Mouse (Mus musculus) hindbrain, embryonic 13.5 days (tissue): Measurements from ENCODE around the gene Zfp414. TPM values are rescaled to one million over a fixed set of nuclear protein-coding genes. Genes with fewer than 3 reads are reported as not detected.
"Not testable (repeated sequence)": the region's sequence is repeated elsewhere in the genome, so short reads cannot be mapped to it uniquely, and the experiment has no call there.

Experiments
- ATAC-seq: fragments of 200-750 bp; cut with Nextera tagmentation; 2 replicates; pipeline ENCODE4 v1.8.0; 2017; ENCODE audit warnings: moderate TSS enrichment; ENCODE audit not compliant: low FRiP score
- H3K27ac ChIP-seq: fragments of 300-500 bp; sonication (generic); 2 replicates; pipeline ENCODE4 v1.5.1; 2015; ENCODE audit warnings: inconsistent platforms, mild to moderate bottlenecking, moderate library complexity
- H3K27me3 ChIP-seq: fragments of 300-500 bp; sonication (generic); 2 replicates; pipeline ENCODE4 v1.6.1; 2015; ENCODE audit warnings: mild to moderate bottlenecking, inconsistent platforms
- H3K36me3 ChIP-seq: fragments of 300-500 bp; sonication (generic); 2 replicates; pipeline ENCODE4 v1.6.1; 2015; ENCODE audit warnings: mild to moderate bottlenecking, inconsistent platforms
- H3K4me1 ChIP-seq: fragments of 300-500 bp; sonication (generic); replicated peaks from 2 replicates; pipeline ENCODE4 v1.6.1; 2015; ENCODE audit warnings: inconsistent platforms
- H3K4me2 ChIP-seq: fragments of 300-500 bp; sonication (generic); 2 replicates; pipeline ENCODE4 v1.6.1; 2015; ENCODE audit warnings: inconsistent platforms, mild to moderate bottlenecking, moderate library complexity
- H3K4me3 ChIP-seq: fragments of 300-500 bp; sonication (generic); 2 replicates; pipeline ENCODE4 v1.5.1; 2015; ENCODE audit warnings: mild to moderate bottlenecking, inconsistent platforms
- H3K9ac ChIP-seq: fragments of 300-500 bp; sonication (generic); 2 replicates; pipeline ENCODE4 v1.6.1; 2015; ENCODE audit warnings: mild to moderate bottlenecking, inconsistent platforms
- H3K9me3 ChIP-seq: fragments of 300-500 bp; sonication (generic); 2 replicates; pipeline ENCODE4 v1.6.1; 2016; ENCODE audit warnings: inconsistent platforms
- WGBS: fragments of 180-500 bp; shearing (Covaris S2); methylation state at CpG from one replicate; pipeline ENCODE4 v1.1.7; 2015; 5-methylcytosine and 5-hydroxymethylcytosine counted together
- polyA plus RNA-seq: library from polyadenylated mRNA; unstranded; fragments of >200 nt; fragmentation: Nextera tagmentation; extraction: Ambion mirVana; gene quantifications from 2 replicates; pipeline ENCODE4 v1.2.1, GENCODE M21; 2015

Zfp414 gene
- 68.9 and 70.0 TPM in 2 replicates for polyA plus RNA-seq

DNA sequence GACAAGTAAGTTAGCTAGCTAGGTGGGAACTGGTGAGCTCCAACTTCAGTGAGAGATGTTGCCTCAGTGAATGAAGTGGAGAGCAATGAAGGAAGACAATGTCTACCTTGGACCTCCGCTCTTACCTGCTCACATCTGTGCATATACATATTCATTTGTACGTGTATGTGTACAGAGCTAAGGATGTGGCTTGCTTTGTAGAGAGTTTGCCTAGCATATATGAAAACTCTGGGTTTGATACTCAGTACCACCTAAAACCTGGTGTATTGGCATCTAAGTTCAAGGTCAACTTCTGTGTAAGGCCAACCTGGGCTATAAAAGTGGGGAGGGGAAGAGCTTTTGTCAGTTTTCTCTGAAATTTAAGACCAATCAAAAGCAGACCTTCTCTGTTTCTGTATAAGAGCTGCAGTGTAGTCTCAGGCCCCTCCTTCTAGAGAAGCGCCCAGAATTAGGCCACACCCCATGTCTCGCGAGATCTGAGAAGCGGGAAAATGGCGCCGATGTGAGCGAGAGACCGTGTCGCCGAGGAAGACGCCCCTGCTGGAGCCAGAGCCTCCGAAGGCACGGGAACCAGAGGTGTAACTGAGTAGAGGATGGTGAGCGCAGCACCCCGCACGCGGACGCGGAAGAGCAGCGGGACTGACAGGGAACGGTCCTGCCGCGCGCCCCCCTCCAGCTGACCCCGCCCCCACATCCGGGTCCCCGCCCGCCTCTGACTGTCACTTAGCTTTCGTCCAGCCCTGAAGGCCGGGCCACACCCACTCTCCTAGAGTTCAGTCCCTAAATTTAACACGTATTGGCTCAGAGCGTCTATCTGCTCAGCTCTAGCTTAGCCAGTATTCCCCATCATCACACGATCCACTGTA lies at the start of gene Zfp414:
TSS of gene Zfp414 (plus strand) at position 470 of the 866 bp plus-strand sequence.
- Histone ChIP-seq H3K36me3 (peaks cover 25% of the 10 kb centered on the region), H3K4me1 (peaks cover 34% of the 10 kb centered on the region), H3K4me2 (peak within 1 kb of the TSS; percentile 77), H3K4me3 (peak within 1 kb of the TSS; percentile 68), H3K9ac (peak within 1 kb of the TSS; percentile 86), H3K27me3 (no peaks in the 10 kb centered on the region), H3K27ac (peak within 1 kb of the TSS; percentile 99), H3K9me3 (no peaks in the 10 kb centered on the region)
- 3% methylated on average over 35 of the region's 35 CpGs for WGBS
- ATAC-seq, result peak; percentile 95

DNA sequence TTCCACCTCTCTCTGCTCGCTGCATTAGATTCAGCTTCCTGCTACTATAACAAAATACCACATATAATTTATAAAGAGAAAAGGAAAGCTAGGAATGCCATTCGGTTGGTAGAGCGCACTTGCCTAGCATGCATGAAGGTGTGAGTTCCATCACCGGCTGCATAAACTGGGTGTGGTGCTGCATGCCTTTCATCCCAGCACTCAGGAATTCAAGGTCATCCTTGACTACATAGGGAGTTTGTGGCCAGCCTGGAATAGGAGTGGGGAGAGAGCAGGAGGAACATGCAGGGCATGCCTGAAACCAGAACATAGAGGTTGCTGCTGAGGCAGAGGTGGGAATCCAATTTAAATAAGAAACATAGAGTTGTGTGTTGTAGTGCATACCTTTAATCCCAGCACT lies 44.8 kb upstream of the Zfp414 start:
- no peaks in the 10 kb centered on the region for H3K36me3 ChIP-seq
- no peak overlapping the region for H3K4me3 ChIP-seq
- H3K27ac ChIP-seq, result no peak overlapping the region
- H3K4me2 ChIP-seq, result no peak overlapping the region
- H3K27me3 ChIP-seq, result no peaks in the 10 kb centered on the region
- H3K9ac ChIP-seq, result no peak overlapping the region
- no peaks in the 10 kb centered on the region for H3K9me3 ChIP-seq
- H3K4me1 ChIP-seq, result no peaks in the 10 kb centered on the region
- 88% methylated on average over 4 of the region's 4 CpGs for WGBS
- no peak for ATAC-seq

DNA sequence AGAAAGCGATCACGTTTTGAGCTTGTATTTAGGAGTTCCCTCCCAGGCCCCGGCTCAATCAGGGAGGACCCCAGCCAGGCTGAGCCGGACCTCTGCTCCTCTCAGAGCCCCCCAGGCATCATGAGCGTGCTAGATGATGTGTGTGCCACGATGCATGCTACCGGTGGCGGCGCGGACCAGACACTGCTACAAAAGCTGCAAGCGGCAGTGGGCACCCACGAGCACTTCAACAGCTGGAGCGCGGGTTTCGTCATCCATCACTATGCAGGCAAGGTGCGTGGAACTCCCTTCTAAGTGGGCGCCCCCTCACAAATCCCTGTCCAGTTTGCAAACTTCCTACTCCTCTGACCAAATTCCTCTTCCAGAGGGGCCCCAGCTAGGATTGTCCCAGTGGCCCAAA lies 42.9 kb upstream of the Zfp414 start:
- Histone ChIP-seq H3K4me3 (no peak overlapping the region), H3K4me2 (no peak overlapping the region), H3K4me1 (no peaks in the 10 kb centered on the region), H3K27ac (no peak overlapping the region), H3K9ac (no peak overlapping the region), H3K36me3 (no peaks in the 10 kb centered on the region), H3K9me3 (no peaks in the 10 kb centered on the region), H3K27me3 (no peaks in the 10 kb centered on the region)
- ATAC-seq, result no peak
- WGBS, result 75% methylated on average over 17 of the region's 17 CpGs

DNA sequence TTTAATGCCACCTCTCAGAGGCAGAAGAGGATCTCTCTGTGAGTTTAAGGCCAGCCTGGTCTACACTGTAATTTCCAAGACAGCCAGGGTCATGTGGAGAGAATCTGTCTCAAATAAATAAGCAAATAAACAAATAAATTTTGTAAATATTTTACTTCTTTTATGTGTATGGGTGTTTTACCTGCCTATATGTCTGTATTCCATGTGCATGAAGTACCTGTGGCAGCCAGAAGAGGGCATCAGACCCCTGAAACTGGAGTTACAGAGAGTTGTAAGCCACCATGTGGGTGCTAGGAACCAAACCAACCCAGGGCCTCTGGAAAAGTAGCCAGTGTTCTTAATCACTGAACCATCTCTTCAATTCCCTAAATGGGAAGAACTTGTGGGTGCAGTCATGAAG lies 31.6 kb upstream of the Zfp414 start:
- Histone ChIP-seq H3K9me3 (peaks cover 4% of the 10 kb centered on the region; the same call in 1 of the 2 replicates), H3K4me2 (no peak overlapping the region), H3K4me3 (no peak overlapping the region), H3K4me1 (no peaks in the 10 kb centered on the region), H3K9ac (no peak overlapping the region), H3K27ac (no peak overlapping the region), H3K27me3 (no peaks in the 10 kb centered on the region), H3K36me3 (no peaks in the 10 kb centered on the region)
- no peak for ATAC-seq

DNA sequence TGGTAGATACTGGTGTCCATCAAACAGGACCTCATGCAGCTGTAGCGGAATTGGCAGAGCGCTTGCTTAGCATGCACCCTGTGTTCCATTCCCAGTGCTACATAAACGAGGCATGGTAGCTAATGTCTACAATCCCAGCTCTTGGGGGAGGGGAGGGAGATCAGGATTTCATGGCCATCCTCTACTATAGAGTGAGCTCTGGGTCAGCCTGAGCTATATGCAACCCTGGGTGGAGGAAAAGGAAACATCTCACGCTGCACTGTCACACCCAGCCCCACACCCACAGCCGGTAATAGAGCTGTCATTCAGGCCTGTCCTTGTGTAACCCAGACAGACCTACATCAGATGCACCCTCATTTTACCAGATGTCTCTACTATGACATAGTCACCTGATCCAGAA lies 30.4 kb upstream of the Zfp414 start:
- Histone ChIP-seq H3K27me3 (no peaks in the 10 kb centered on the region), H3K9me3 (peaks cover 4% of the 10 kb centered on the region; the same call in 1 of the 2 replicates), H3K9ac (no peak overlapping the region), H3K4me1 (no peaks in the 10 kb centered on the region), H3K36me3 (no peaks in the 10 kb centered on the region), H3K4me3 (no peak overlapping the region), H3K27ac (no peak overlapping the region), H3K4me2 (no peak overlapping the region)
- no peak for ATAC-seq
- 92% methylated on average over 5 of the region's 5 CpGs for WGBS

DNA sequence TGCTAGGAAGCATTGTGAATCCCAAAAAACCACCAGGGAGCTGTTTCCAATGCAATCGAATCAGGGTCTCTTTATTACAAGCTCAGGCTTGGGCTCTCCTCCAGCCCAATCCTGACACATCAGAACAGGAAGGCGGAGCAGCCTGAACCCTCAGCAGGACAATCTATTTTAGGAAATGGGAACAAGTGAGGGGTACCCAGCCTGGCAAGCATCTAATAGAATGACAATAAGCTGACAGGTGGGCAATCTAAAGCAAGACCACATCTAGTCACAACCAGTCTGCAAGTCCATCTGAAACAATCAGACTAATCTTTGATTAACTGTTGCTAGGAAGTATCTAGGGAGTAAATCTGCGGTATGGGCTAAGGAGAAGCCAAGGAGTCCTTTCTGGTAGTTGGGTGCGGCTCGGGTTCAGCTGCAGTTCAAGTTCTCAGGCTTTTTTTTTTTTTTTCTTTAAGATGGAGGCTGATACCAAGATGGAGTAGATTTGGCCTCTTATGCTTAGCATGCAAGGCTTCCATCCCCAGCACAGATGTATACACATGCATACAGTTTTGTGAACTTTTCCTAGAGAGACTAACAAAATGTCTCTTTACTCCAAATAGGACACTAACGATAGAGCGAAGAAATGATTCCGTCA lies 28.9 kb upstream of the Zfp414 start:
- 94% methylated on average over 8 of the region's 8 CpGs for WGBS

DNA sequence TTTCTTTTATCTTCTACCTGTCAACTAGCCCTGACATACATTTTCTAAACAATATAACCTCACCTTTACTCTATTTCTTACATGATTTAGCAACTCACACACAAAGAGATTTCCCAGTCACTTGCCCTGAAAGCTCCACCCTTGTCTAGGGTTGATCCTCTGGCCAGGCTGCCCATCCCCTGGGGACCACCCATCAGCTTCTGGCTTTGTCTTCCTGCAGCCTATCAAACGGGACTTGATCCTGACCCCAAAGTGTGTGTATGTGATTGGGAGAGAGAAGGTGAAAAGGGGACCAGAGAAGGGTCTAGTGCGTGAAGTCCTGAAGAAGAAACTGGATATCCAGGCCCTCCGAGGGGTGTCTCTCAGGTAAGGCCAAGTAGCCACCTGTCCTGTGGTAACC lies 28.1 kb upstream of the Zfp414 start:
- Histone ChIP-seq H3K36me3 (no peaks in the 10 kb centered on the region), H3K4me2 (no peak overlapping the region)
- WGBS, result 76% methylated on average over 3 of the region's 3 CpGs

More for the DNA sequence above, 28.9 kb upstream of the Zfp414 start:
- ATAC-seq, result no peak
- Histone ChIP-seq H3K4me3 (no peak overlapping the region), H3K27ac (no peak overlapping the region), H3K4me1 (no peaks in the 10 kb centered on the region), H3K27me3 (no peaks in the 10 kb centered on the region), H3K4me2 (no peak overlapping the region), H3K9me3 (peaks cover 4% of the 10 kb centered on the region; the same call in 1 of the 2 replicates), H3K36me3 (no peaks in the 10 kb centered on the region), H3K9ac (no peak overlapping the region)

DNA sequence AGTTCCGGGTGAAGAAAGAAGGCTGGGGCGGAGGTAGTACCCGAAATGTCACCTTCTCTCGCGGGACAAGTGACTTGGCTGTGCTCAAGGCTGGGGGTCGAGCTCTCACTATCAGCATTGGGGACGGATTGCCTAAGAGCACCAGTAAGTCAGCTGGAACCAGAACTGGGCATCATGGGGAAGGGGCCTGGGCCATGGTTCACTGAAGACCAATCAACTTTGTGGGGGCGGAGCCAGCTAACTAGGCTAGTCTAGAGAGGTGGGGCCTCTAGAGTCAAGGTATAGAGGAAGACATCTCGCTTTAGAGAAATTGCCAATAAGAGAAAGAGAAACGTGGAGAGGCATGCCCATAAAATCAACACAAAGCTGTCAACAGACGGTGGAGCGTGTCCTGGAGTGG lies 26.9 kb upstream of the Zfp414 start:
- H3K4me2 ChIP-seq, result no peak overlapping the region
- H3K9ac ChIP-seq, result no peak overlapping the region
- no peak overlapping the region for H3K27ac ChIP-seq
- H3K4me3 ChIP-seq, result no peak overlapping the region
- H3K4me1 ChIP-seq, result no peaks in the 10 kb centered on the region
- H3K9me3 ChIP-seq, result peaks cover 4% of the 10 kb centered on the region; the same call in 1 of the 2 replicates
- WGBS, result 88% methylated on average over 12 of the region's 12 CpGs
- H3K36me3 ChIP-seq, result no peaks in the 10 kb centered on the region
- no peaks in the 10 kb centered on the region for H3K27me3 ChIP-seq
- ATAC-seq, result no peak

More for the DNA sequence above, 28.1 kb upstream of the Zfp414 start:
- Histone ChIP-seq H3K4me1 (no peaks in the 10 kb centered on the region), H3K9me3 (peaks cover 4% of the 10 kb centered on the region; the same call in 1 of the 2 replicates), H3K27ac (no peak overlapping the region), H3K27me3 (no peaks in the 10 kb centered on the region), H3K4me3 (no peak overlapping the region), H3K9ac (no peak overlapping the region)
- ATAC-seq, result no peak

DNA sequence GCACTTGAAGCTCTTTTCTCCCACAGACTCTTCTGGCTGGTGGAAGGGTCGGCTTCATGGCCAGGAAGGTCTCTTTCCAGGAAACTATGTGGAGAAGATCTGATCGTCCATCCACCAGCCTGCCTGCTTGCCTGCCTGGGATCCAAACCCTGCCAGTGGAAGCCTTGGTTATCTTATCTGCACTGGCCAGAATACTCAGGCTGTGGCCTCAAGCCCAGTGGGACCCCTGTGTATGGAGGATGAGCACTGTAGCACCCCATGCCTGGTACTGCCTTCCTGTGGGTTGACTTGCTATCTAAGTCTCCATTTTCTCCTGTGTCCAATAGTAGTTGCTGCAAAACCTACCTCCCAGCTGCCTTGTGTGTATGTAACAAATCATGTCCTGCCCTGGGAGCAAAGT lies 21.6 kb upstream of the Zfp414 start:
- 92% methylated on average over 2 of the region's 2 CpGs for WGBS
- Histone ChIP-seq H3K4me3 (no peak overlapping the region), H3K9ac (no peak overlapping the region), H3K27me3 (no peaks in the 10 kb centered on the region), H3K4me2 (no peak overlapping the region), H3K27ac (no peak overlapping the region), H3K4me1 (no peaks in the 10 kb centered on the region), H3K9me3 (no peaks in the 10 kb centered on the region), H3K36me3 (no peaks in the 10 kb centered on the region)
- no peak for ATAC-seq

DNA sequence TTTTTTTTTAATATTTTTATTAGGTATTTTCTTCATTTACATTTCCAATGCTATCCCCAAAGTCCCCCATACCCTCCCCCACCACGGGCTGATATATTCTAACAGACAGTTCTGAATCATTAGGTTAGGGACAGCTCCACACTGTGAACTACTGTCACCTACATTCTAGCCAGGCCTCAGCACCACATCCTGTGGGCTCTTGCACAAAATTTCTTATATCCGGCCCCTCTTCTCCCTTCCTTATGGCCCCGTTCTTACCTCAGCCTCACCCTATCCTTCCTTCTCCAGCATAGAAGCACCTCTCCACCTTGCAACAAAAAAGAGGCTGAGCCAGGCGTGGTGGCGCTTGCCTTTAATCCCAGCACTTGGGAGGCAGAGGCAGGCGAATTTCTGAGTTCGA lies 18.3 kb upstream of the Zfp414 start:
- H3K27ac ChIP-seq, result no peak overlapping the region
- H3K27me3 ChIP-seq, result no peaks in the 10 kb centered on the region
- no peaks in the 10 kb centered on the region for H3K36me3 ChIP-seq
- H3K4me3 ChIP-seq, result no peak overlapping the region
- no peaks in the 10 kb centered on the region for H3K9me3 ChIP-seq
- H3K9ac ChIP-seq, result no peak overlapping the region
- H3K4me2 ChIP-seq, result no peak overlapping the region
- no peak for ATAC-seq
- no peaks in the 10 kb centered on the region for H3K4me1 ChIP-seq
- WGBS, result 85% methylated on average over 7 of the region's 7 CpGs

DNA sequence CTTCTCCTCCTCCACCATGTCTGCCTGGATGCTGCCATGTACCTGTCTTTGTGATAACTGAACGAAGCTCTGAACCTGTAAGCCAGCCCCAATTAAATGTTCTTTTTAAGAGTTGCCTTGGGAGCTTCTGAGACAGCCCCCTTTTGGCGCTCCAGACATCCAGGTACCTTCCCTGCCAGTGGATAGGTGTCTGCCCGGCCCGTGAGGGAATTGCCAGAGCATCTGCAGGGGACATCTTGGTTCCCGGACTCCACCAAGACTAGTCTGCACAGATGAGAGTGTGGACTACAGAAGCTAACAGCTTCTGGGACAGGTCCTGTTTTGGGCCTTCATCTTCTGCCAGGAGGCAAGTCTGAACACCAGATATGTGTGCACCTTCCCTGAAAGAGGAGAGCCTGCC lies 15.2 kb upstream of the Zfp414 start:
- not testable (repeated sequence) for H3K9ac ChIP-seq, ATAC-seq, H3K36me3 ChIP-seq, H3K27me3 ChIP-seq, H3K27ac ChIP-seq, H3K4me2 ChIP-seq, H3K4me3 ChIP-seq, H3K4me1 ChIP-seq, H3K9me3 ChIP-seq
- WGBS, result 89% methylated on average over 5 of the region's 5 CpGs

DNA sequence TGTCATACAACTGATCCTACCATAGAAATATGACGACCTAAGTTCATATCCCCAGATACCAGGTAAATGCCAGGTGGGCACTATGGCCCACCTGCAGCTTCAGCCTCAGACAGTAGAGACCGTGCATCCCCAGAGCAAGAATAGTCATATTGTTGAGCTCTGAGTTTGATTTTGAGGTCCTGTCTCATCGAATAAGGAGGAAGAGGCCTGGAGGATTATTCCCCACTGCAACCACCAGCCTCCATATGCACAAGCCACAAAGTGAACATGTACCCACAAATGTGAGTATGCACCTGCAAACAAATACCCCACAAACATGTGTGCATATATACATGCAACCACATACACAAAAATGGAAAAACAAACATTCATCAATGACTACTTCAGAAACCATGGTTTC lies 1.6 kb upstream of the Zfp414 start:
- no peak overlapping the region for H3K4me3 ChIP-seq
- 98% methylated on average over 3 of the region's 3 CpGs for WGBS
- ATAC-seq, result no peak
- peaks cover 34% of the 10 kb centered on the region for H3K4me1 ChIP-seq
- H3K36me3 ChIP-seq, result peaks cover 18% of the 10 kb centered on the region
- H3K9me3 ChIP-seq, result no peaks in the 10 kb centered on the region
- H3K27ac ChIP-seq, result no peak overlapping the region
- no peaks in the 10 kb centered on the region for H3K27me3 ChIP-seq
- no peak overlapping the region for H3K9ac ChIP-seq
- no peak overlapping the region for H3K4me2 ChIP-seq
